Mouse (Mus musculus) liver, embryonic 12.5 days (tissue): ENCODE measurements around the gene Def6. TPM values are rescaled to one million over a fixed set of nuclear protein-coding genes. Genes with fewer than 3 reads are reported as not detected.

ENCODE experiments used
- ATAC-seq: fragments of 200-750 bp; cut with Nextera tagmentation; 2 replicates; pipeline ENCODE4 v1.8.0; 2017; ENCODE audit warnings: moderate number of reproducible peaks, mild to moderate bottlenecking, moderate library complexity
- H3K27ac ChIP-seq: fragments of 300-500 bp; sonication (generic); 2 replicates; pipeline ENCODE4 v1.5.1; 2016; ENCODE audit warnings: mild to moderate bottlenecking
- H3K27me3 ChIP-seq: fragments of 300-500 bp; sonication (generic); replicated peaks from 2 replicates; pipeline ENCODE4 v1.6.1; 2016; ENCODE audit warnings: mild to moderate bottlenecking, moderate library complexity
- H3K36me3 ChIP-seq: fragments of 300-500 bp; sonication (generic); 2 replicates; pipeline ENCODE4 v1.6.1; 2016; ENCODE audit warnings: mild to moderate bottlenecking, moderate library complexity
- H3K4me1 ChIP-seq: fragments of 300-500 bp; sonication (generic); 2 replicates; pipeline ENCODE4 v1.6.1; 2016
- H3K4me2 ChIP-seq: fragments of 300-500 bp; sonication (generic); 2 replicates; pipeline ENCODE4 v1.6.1; 2016; ENCODE audit warnings: mild to moderate bottlenecking, moderate library complexity
- H3K4me3 ChIP-seq: fragments of 300-500 bp; sonication (generic); 2 replicates; pipeline ENCODE4 v1.5.1; 2016; ENCODE audit warnings: mild to moderate bottlenecking, moderate library complexity
- H3K9ac ChIP-seq: fragments of 300-500 bp; sonication (generic); 2 replicates; pipeline ENCODE4 v1.6.1; 2016; ENCODE audit warnings: mild to moderate bottlenecking, moderate library complexity
- H3K9me3 ChIP-seq: fragments of 300-500 bp; sonication (generic); replicated peaks from 2 replicates; pipeline ENCODE4 v1.6.1; 2016; ENCODE audit warnings: mild to moderate bottlenecking, moderate library complexity
- WGBS: fragments of 180-500 bp; shearing (Covaris S2); methylation state at CpG from one replicate; pipeline ENCODE4 v1.1.7; 2016; ENCODE audit not compliant: insufficient replicate concordance; 5-methylcytosine and 5-hydroxymethylcytosine counted together
- polyA plus RNA-seq: library from polyadenylated mRNA; unstranded; fragments of >200 nt; fragmentation: Nextera tagmentation; extraction: Ambion mirVana; gene quantifications from 2 replicates; pipeline ENCODE4 v1.2.1, GENCODE M21; 2016

Def6 gene
- polyA plus RNA-seq, 1 experiment from 2014 or later, result 25.2 TPM

- ATAC-seq, result peak; percentile 89
- 3% methylated on average over 46 of the region's 57 CpGs for WGBS
- Histone ChIP-seq H3K4me2 (peak within 1 kb of the TSS; percentile 74), H3K4me1 (peaks cover 54% of the 10 kb centered on the region), H3K27me3 (no peaks in the 10 kb centered on the region), H3K9me3 (no peaks in the 10 kb centered on the region), H3K36me3 (peaks cover 23% of the 10 kb centered on the region), H3K4me3 (peak within 1 kb of the TSS; percentile 86), H3K27ac (peak within 1 kb of the TSS; percentile 81), H3K9ac (peak within 1 kb of the TSS; percentile 96)
Measured at GRCm38 (mm10) chr17:28232475-28233060, 25.0 kb downstream of the Def6 start, which contains the start of gene Ppard. Gene Ppard, plus strand, starts transcription at chr17:28232700.

- no peaks in the 10 kb centered on the region for H3K9me3 ChIP-seq
- H3K27me3 ChIP-seq, result no peaks in the 10 kb centered on the region
- H3K4me1 ChIP-seq, result peaks cover 60% of the 10 kb centered on the region
- H3K4me3 ChIP-seq, result peak overlapping the region; percentile 86
- H3K36me3 ChIP-seq, result peaks cover 17% of the 10 kb centered on the region
- 4% methylated on average over 17 of the region's 17 CpGs for WGBS
- peak overlapping the region; percentile 81 for H3K27ac ChIP-seq
- peak overlapping the region; percentile 96 for H3K9ac ChIP-seq
- no peak for ATAC-seq
- peak overlapping the region; percentile 74 for H3K4me2 ChIP-seq
Measured at GRCm38 (mm10) chr17:28233091-28233731, 25.6 kb downstream of the Def6 start.

GRCm38 (mm10) chr17:28234641-28235040 lies 27.1 kb downstream of the Def6 start:
- peak overlapping the region; percentile 86; the same call in 1 of the 2 replicates for H3K4me3 ChIP-seq
- peak overlapping the region; percentile 74 for H3K4me2 ChIP-seq
- WGBS, result 88% methylated on average over 5 of the region's 5 CpGs
- ATAC-seq, result no peak
- no peaks in the 10 kb centered on the region for H3K27me3 ChIP-seq
- peak overlapping the region; percentile 63 for H3K27ac ChIP-seq
- H3K4me1 ChIP-seq, result peaks cover 73% of the 10 kb centered on the region
- H3K9me3 ChIP-seq, result no peaks in the 10 kb centered on the region
- H3K9ac ChIP-seq, result peak overlapping the region; percentile 62
- peaks cover 21% of the 10 kb centered on the region for H3K36me3 ChIP-seq

- peaks cover 36% of the 10 kb centered on the region for H3K36me3 ChIP-seq
- WGBS, result 79% methylated on average over 7 of the region's 7 CpGs
- no peak for ATAC-seq
- H3K27me3 ChIP-seq, result no peaks in the 10 kb centered on the region
- peak overlapping the region; percentile 74 for H3K4me2 ChIP-seq
- peak overlapping the region; percentile 62 for H3K9ac ChIP-seq
- peak overlapping the region; percentile 87 for H3K27ac ChIP-seq
- peak overlapping the region; percentile 29 for H3K4me3 ChIP-seq
- H3K4me1 ChIP-seq, result peaks cover 81% of the 10 kb centered on the region
- H3K9me3 ChIP-seq, result no peaks in the 10 kb centered on the region
Measured at GRCm38 (mm10) chr17:28235982-28236635, 28.5 kb downstream of the Def6 start.

GRCm38 (mm10) chr17:28236636-28237015 lies 29.0 kb downstream of the Def6 start:
- H3K9me3 ChIP-seq, result no peaks in the 10 kb centered on the region
- H3K27ac ChIP-seq, result peak overlapping the region; percentile 87
- peak; percentile 59 for ATAC-seq
- H3K4me3 ChIP-seq, result peak overlapping the region; percentile 29
- WGBS, result 59% methylated on average over 4 of the region's 4 CpGs
- H3K9ac ChIP-seq, result peak overlapping the region; percentile 62
- H3K27me3 ChIP-seq, result no peaks in the 10 kb centered on the region
- H3K4me1 ChIP-seq, result peaks cover 79% of the 10 kb centered on the region
- H3K4me2 ChIP-seq, result peak overlapping the region; percentile 74
- peaks cover 41% of the 10 kb centered on the region for H3K36me3 ChIP-seq

- Histone ChIP-seq H3K4me3 (peak overlapping the region; percentile 29), H3K4me1 (peaks cover 72% of the 10 kb centered on the region), H3K27me3 (no peaks in the 10 kb centered on the region), H3K27ac (peak overlapping the region; percentile 87), H3K4me2 (peak overlapping the region; percentile 74), H3K9ac (peak overlapping the region; percentile 62), H3K36me3 (peaks cover 48% of the 10 kb centered on the region), H3K9me3 (no peaks in the 10 kb centered on the region)
- no peak for ATAC-seq
- WGBS, result 78% methylated on average over 5 of the region's 5 CpGs
Measured at GRCm38 (mm10) chr17:28237362-28237761, 29.8 kb downstream of the Def6 start.

- Histone ChIP-seq H3K4me1 (peaks cover 72% of the 10 kb centered on the region), H3K27me3 (no peaks in the 10 kb centered on the region), H3K9me3 (no peaks in the 10 kb centered on the region), H3K9ac (peak overlapping the region; percentile 62), H3K27ac (peak overlapping the region; percentile 87), H3K4me2 (peak overlapping the region; percentile 74), H3K36me3 (peaks cover 53% of the 10 kb centered on the region), H3K4me3 (peak overlapping the region; percentile 29)
- peak; percentile 86 for ATAC-seq
- 17% methylated on average over 6 of the region's 6 CpGs for WGBS
Measured at GRCm38 (mm10) chr17:28237874-28238273, 30.3 kb downstream of the Def6 start.

GRCm38 (mm10) chr17:28240846-28241245 lies 33.3 kb downstream of the Def6 start:
- 91% methylated on average over 5 of the region's 5 CpGs for WGBS
- no peak overlapping the region for H3K27ac ChIP-seq
- H3K4me1 ChIP-seq, result peaks cover 70% of the 10 kb centered on the region
- H3K27me3 ChIP-seq, result no peaks in the 10 kb centered on the region
- no peak for ATAC-seq
- no peak overlapping the region for H3K4me2 ChIP-seq
- H3K9ac ChIP-seq, result no peak overlapping the region
- peaks cover 74% of the 10 kb centered on the region for H3K36me3 ChIP-seq
- H3K9me3 ChIP-seq, result no peaks in the 10 kb centered on the region
- no peak overlapping the region for H3K4me3 ChIP-seq

- H3K4me3 ChIP-seq, result no peak overlapping the region
- H3K27me3 ChIP-seq, result no peaks in the 10 kb centered on the region
- peaks cover 70% of the 10 kb centered on the region for H3K4me1 ChIP-seq
- H3K9me3 ChIP-seq, result no peaks in the 10 kb centered on the region
- peaks cover 68% of the 10 kb centered on the region for H3K36me3 ChIP-seq
- H3K9ac ChIP-seq, result no peak overlapping the region
- WGBS, result 92% methylated on average over 6 of the region's 6 CpGs
- H3K27ac ChIP-seq, result no peak overlapping the region
- H3K4me2 ChIP-seq, result no peak overlapping the region
- ATAC-seq, result no peak
Measured at GRCm38 (mm10) chr17:28242296-28242695, 34.7 kb downstream of the Def6 start.

GRCm38 (mm10) chr17:28244214-28244613 lies 36.6 kb downstream of the Def6 start:
- Histone ChIP-seq H3K27ac (peak overlapping the region; percentile 41; the same call in 1 of the 2 replicates), H3K4me3 (no peak overlapping the region), H3K27me3 (no peaks in the 10 kb centered on the region), H3K9ac (no peak overlapping the region), H3K4me1 (peaks cover 69% of the 10 kb centered on the region), H3K4me2 (no peak overlapping the region), H3K9me3 (no peaks in the 10 kb centered on the region), H3K36me3 (peaks cover 62% of the 10 kb centered on the region)
- no peak for ATAC-seq
- 79% methylated on average over 6 of the region's 6 CpGs for WGBS

GRCm38 (mm10) chr17:28244714-28245113 lies 37.1 kb downstream of the Def6 start:
- H3K9ac ChIP-seq, result no peak overlapping the region
- peaks cover 66% of the 10 kb centered on the region for H3K4me1 ChIP-seq
- ATAC-seq, result no peak
- no peak overlapping the region for H3K4me3 ChIP-seq
- peak overlapping the region; percentile 41; the same call in 1 of the 2 replicates for H3K27ac ChIP-seq
- H3K4me2 ChIP-seq, result no peak overlapping the region
- no peaks in the 10 kb centered on the region for H3K9me3 ChIP-seq
- no peaks in the 10 kb centered on the region for H3K27me3 ChIP-seq
- WGBS, result 60% methylated on average over 6 of the region's 6 CpGs
- H3K36me3 ChIP-seq, result peaks cover 58% of the 10 kb centered on the region

- peaks cover 66% of the 10 kb centered on the region for H3K4me1 ChIP-seq
- no peak for ATAC-seq
- no peak overlapping the region for H3K9ac ChIP-seq
- H3K4me3 ChIP-seq, result no peak overlapping the region
- 0 out of 2 replicates have a peak overlapping the region, but pooled peaks have one; percentile 4 for H3K27ac ChIP-seq
- H3K36me3 ChIP-seq, result peaks cover 53% of the 10 kb centered on the region
- no peak overlapping the region for H3K4me2 ChIP-seq
- 46% methylated on average over 11 of the region's 11 CpGs for WGBS
- no peaks in the 10 kb centered on the region for H3K9me3 ChIP-seq
- no peaks in the 10 kb centered on the region for H3K27me3 ChIP-seq
Measured at GRCm38 (mm10) chr17:28246640-28247039, 39.1 kb downstream of the Def6 start.
